Mouse (Mus musculus): ENCODE data around the gene Scamp4.

DNA sequence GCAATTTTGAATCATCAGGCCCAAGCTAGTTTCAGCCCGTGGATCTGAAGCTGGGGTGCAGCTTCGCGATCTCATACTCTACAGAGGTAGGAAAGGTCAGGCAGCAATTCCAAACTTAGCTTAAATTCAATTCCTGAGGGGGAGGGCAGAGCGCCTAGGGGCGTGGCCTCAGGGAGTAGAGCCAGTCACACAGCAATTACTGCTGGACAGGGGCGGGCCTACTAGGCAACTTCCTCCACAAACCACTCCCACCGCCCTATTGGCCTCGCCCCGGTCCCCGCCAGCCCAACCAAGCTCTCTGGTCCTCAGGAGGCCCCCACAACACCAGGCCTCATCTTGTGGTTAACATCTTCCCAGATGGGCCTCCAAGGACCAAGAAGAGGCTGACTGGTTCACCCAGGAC, 33.0 kb upstream of the Scamp4 start:
- TF ChIP-seq POLR2A (IDR thresholded peaks at IDR 0.05; ENCODE audit: low read depth, low read length) (no peak), CTCF (IDR thresholded peaks at IDR 0.05; ENCODE audit: extremely low read depth, insufficient read depth, insufficient read length, insufficient replicate concordance) (no peak)
